Mouse (Mus musculus) testis, postnatal 10 days (tissue): Measurements from ENCODE around the gene Tas2r143.

Source experiments
- DNase-seq: peaks from one replicate; pipeline ENCODE4 v3.0.0; 2021; ENCODE audit warnings: low spot score

Gene Tas2r143

GRCm38 (mm10) chr6:42399938-42400337 is at the start of gene Tas2r143:
Tas2r143 (plus strand) TSS chr6:42400238.
- no peak for DNase-seq

- peak; percentile 43 for DNase-seq
Measured at GRCm38 (mm10) chr6:42350968-42351775, 48.9 kb upstream of the Tas2r143 start.

DNA sequence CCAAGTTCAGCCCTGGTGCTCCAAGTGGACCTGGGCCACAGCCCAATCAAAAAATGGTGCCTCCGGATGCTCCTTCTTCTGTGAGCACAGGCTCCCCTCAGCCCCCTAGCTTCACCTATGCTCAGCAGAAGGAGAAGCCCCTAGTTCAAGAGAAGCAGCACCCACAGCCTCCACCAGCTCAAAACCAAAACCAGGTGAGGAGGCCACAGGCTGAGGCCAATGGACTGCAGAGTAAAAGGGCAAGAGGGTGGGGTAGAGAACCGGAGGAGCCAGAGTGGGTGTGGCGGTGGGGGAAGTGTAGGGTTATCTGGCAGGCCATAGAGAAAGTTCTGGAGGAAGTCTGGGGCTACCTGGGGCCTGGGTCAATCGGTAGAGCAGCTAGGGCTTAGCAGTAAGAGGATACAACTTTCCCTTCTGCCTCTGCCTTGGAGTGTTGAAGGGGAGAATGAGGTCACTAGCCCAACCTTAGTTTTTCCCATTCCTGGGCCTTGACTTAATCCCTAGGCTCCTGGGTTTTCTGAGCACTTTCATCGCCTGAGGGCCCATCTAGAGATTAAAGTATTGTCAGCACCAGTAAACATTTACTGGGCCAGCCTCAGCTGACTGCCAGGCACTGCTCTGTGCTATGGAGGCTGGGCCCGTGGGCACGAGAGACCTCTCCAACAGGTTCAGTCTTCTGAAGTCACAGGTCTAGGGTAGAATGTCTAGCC is 48.1 kb upstream of the Tas2r143 start:
- peak; percentile 47 for DNase-seq

- DNase-seq, result no peak
Measured at GRCm38 (mm10) chr6:42352486-42352846, 47.6 kb upstream of the Tas2r143 start.

GRCm38 (mm10) chr6:42353180-42353579 is 46.9 kb upstream of the Tas2r143 start:
- no peak for DNase-seq

- no peak for DNase-seq
Measured at GRCm38 (mm10) chr6:42354076-42355019, 45.7 kb upstream of the Tas2r143 start.

GRCm38 (mm10) chr6:42355366-42355765 is 44.7 kb upstream of the Tas2r143 start:
- DNase-seq, result no peak

DNA sequence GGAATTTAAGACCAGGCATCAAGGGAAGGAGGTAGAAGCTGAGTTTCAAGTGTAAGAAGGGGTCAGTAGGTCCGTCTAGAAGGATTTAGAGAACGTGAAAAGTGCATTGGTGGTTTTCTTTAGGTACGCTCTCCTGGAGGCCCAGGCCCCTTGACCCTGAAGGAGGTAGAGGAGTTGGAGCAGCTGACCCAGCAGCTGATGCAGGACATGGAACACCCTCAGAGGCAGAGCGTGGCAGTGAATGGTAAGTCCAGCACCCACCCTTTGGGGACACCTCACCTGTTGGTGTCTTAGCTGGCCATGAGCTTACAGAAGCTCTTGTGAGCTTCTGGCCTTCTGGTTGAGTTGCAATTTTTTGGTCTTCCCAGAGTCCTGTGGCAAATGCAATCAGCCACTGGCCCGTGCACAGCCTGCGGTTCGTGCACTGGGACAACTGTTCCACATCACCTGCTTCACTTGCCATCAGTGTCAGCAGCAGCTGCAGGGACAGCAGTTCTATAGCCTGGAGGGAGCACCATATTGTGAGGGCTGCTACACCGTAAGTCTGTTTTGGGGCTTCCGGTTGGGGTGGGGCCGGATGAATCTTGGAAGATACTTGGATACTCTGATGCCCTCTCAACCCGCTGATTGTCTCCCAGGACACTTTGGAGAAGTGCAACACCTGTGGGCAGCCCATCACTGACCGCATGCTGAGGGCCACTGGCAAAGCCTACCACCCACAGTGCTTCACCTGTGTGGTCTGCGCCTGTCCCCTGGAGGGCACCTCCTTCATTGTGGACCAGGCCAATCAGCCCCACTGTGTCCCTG is 44.0 kb upstream of the Tas2r143 start:
- DNase-seq, result no peak

GRCm38 (mm10) chr6:42356913-42357312 is 43.1 kb upstream of the Tas2r143 start:
- DNase-seq, result no peak

GRCm38 (mm10) chr6:42357901-42358300 is 42.1 kb upstream of the Tas2r143 start:
- no peak for DNase-seq

- no peak for DNase-seq
Measured at GRCm38 (mm10) chr6:42358901-42359300, 41.1 kb upstream of the Tas2r143 start.

- DNase-seq, result no peak
Measured at GRCm38 (mm10) chr6:42359364-42360147, 40.5 kb upstream of the Tas2r143 start.

- no peak for DNase-seq
Measured at GRCm38 (mm10) chr6:42360231-42360840, 39.7 kb upstream of the Tas2r143 start.

DNA sequence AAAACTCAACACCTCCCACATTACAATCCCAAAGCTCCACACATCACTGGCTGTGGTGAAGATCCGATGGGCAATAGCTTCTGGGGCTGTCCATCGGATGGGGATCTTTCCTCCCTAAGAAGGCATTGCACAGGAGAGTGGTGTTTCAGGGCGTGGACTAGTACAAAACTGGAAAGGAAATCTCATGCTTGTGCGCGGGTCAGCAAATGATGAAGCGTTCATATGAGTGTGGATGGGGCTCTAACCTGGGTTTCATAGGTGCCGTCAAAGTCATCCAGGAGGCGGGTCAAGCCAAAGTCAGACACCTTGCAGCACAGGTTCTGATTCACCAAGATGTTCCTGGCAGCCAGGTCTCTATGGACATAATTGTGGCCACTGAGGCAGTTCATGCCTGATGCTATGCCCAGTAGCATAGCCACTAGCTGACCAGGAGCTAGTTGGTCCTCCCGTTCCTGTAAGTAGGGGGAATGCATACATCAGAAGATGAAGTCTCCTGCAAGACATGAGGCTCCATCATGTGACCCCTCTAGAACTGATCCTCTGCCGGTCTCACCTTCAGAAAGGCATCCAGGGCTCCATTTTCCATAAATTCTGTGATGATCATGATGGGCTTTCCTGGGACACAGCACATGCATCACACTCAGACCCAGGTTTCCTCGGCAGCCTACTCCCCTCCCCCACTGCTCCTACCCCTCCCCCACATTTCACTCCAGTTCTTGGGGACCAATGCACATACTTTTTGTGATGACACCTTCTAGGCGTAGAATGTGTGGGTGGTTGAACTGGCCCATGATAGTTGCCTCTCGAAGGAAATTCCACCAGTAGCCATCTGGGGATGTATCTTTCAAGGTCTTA is 38.8 kb upstream of the Tas2r143 start:
- no peak for DNase-seq

- no peak for DNase-seq
Measured at GRCm38 (mm10) chr6:42362074-42362473, 38.0 kb upstream of the Tas2r143 start.

GRCm38 (mm10) chr6:42362497-42362896 is 37.5 kb upstream of the Tas2r143 start:
- no peak for DNase-seq

DNA sequence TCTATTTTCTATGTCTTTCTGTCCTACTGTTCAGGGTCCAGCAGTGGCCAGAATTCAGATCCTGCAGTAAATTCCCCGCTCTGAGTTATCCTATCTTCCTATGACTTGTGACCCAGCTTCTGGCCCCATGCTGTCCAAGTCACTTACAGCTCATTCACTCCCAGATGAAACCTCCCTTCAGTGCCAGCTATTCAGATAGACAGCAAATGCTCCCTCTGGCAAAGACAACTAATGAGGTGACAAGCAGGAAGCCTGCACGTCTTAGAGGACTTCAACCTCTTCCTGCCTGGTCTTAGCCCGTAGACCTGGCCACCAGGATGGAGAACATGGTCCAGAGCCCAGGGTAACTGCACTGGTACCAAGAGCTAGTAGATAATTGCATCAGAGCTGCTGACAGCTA is 37.1 kb upstream of the Tas2r143 start:
- DNase-seq, result no peak

DNA sequence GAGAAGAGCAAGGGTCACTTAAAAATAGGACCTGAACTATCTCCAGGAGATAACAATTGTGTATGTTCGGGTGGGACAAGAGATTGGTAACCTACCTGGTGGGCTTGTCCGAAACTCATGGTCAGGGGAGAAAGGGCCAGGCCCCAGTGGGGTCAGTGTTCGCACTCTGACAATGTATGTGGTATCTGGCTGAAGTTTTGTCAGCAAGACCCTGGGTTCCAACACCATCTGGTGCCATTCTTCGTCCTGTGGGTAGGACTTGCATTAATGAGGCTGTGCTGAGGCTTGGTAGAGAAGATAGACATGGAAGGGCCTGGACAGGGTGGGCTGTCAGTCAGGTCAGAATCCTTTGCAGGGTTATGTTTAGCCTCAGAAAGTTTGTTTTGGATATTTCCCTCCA is 36.0 kb upstream of the Tas2r143 start:
- DNase-seq, result no peak

GRCm38 (mm10) chr6:42364607-42365006 is 35.4 kb upstream of the Tas2r143 start:
- DNase-seq, result no peak
